Mouse (Mus musculus): ENCODE measurements at regions not wholly inside any gene's neighbourhood (a gene's known extent, or its start where the extent isn't known, plus 50 kb on each side); places are given as distances from the start of the nearest gene placed in this dataset.

DNA sequence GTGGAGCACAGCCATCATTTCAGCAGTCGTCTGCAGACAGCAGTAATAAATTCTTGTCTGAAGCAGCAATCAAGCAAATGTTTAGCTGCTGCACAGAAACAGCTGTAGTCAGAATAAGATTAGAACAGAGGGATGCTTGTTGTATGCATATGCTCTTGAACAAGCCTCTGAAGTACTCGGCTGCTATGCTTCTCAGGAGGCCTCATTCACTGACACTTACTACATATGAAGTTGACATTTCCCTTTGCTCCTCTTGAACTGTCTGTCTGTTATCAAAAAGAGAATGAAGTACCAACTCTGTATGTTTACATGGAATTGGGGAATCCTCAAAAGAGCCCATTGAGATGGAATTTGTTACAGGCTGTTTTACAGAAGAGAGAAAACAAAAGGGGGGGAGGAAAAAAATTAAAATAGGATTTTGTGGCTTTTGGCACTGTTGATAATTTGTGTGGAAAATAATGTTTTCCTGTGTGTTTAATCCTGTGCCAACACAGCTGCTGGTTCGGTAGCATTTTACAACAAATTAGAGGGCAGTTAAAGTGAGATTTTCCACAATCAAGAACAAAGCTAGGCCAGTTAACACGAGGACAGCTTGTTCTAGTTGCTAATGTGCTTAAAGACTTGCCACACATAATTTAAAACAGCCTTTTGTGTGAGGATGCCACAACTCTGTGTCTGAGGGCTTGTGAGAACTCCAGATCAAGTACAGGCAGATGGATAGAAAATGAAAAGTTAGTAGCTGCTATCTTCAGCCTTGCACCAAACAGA, 289.3 kb downstream of the Aldoart1 start:
- TF ChIP-seq CTCF (IDR thresholded peaks at IDR 0.05) (no peak), EP300 (IDR thresholded peaks at IDR 0.05) (no peak)

Measured in lung, postnatal 0 days (tissue).